Mouse (Mus musculus) stomach, embryonic 15.5 days (tissue): ENCODE data around the gene 1110065P20Rik. TPM values are rescaled to one million over a fixed set of nuclear protein-coding genes. Genes with fewer than 3 reads are reported as not detected.

Source experiments
- ATAC-seq: fragments of 200-750 bp; cut with Nextera tagmentation; 2 replicates; pipeline ENCODE4 v1.8.0; 2017; ENCODE audit warnings: low read depth, moderate number of reproducible peaks, moderate TSS enrichment; ENCODE audit not compliant: insufficient read depth, low FRiP score
- H3K27ac ChIP-seq: fragments of 300-500 bp; sonication (generic); 2 replicates; pipeline ENCODE4 v1.5.1; 2015; ENCODE audit warnings: mild to moderate bottlenecking, inconsistent platforms
- H3K27me3 ChIP-seq: fragments of 300-500 bp; sonication (generic); replicated peaks from 2 replicates; pipeline ENCODE4 v1.6.1; 2015; ENCODE audit warnings: inconsistent platforms
- H3K36me3 ChIP-seq: fragments of 300-500 bp; sonication (generic); 2 replicates; pipeline ENCODE4 v1.6.1; 2015; ENCODE audit warnings: inconsistent platforms
- H3K4me1 ChIP-seq: fragments of 300-500 bp; sonication (generic); 2 replicates; pipeline ENCODE4 v1.6.1; 2015; ENCODE audit warnings: inconsistent platforms
- H3K4me2 ChIP-seq: fragments of 300-500 bp; sonication (generic); 2 replicates; pipeline ENCODE4 v1.6.1; 2015; ENCODE audit warnings: mild to moderate bottlenecking, inconsistent platforms
- H3K4me3 ChIP-seq: fragments of 300-500 bp; sonication (generic); replicated peaks from 2 replicates; pipeline ENCODE4 v1.5.1; 2015; ENCODE audit warnings: inconsistent platforms
- H3K9ac ChIP-seq: fragments of 300-500 bp; sonication (generic); 2 replicates; pipeline ENCODE4 v1.6.1; 2015; ENCODE audit warnings: inconsistent platforms
- H3K9me3 ChIP-seq: fragments of 300-500 bp; sonication (generic); 2 replicates; pipeline ENCODE4 v1.6.1; 2016; ENCODE audit warnings: inconsistent platforms
- WGBS: fragments of 180-500 bp; shearing (Covaris S2); methylation state at CpG from one replicate; pipeline ENCODE4 v1.1.7; 2015; 5-methylcytosine and 5-hydroxymethylcytosine counted together
- polyA plus RNA-seq: library from polyadenylated mRNA; unstranded; fragments of >200 nt; fragmentation: Nextera tagmentation; extraction: Ambion mirVana; gene quantifications from 2 replicates; pipeline ENCODE4 v1.2.1, GENCODE M21; 2015

The 1110065P20Rik gene
- polyA plus RNA-seq, 1 experiment from 2014 or later = 60.5 TPM

DNA sequence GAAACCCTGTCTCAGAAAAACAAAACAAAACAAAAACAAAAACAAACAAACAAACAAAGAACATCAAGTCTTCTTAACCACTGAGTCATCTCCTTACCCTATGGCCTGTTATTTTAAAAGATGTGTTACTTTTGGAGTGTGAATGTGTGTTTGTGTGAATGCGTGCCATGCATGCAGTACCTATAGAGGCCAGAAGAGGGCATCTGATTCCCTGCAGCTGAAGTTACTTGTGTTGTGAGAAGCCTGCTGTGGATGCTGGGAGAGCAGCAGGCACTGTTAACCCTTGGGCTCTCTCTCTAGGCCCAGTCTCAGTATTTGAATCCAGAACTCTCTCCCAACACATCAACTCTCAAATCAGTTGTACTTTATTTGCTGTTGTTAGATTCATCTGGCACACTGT, 21.7 kb upstream of the 1110065P20Rik start:
- Histone ChIP-seq H3K27me3 (no peaks in the 10 kb centered on the region), H3K9ac (no peak overlapping the region), H3K9me3 (no peaks in the 10 kb centered on the region), H3K27ac (no peak overlapping the region), H3K4me1 (no peaks in the 10 kb centered on the region), H3K4me3 (no peak overlapping the region), H3K36me3 (no peaks in the 10 kb centered on the region), H3K4me2 (no peak overlapping the region)
- 90% methylated on average over 1 of the region's 1 CpGs for WGBS
- ATAC-seq = no peak

DNA sequence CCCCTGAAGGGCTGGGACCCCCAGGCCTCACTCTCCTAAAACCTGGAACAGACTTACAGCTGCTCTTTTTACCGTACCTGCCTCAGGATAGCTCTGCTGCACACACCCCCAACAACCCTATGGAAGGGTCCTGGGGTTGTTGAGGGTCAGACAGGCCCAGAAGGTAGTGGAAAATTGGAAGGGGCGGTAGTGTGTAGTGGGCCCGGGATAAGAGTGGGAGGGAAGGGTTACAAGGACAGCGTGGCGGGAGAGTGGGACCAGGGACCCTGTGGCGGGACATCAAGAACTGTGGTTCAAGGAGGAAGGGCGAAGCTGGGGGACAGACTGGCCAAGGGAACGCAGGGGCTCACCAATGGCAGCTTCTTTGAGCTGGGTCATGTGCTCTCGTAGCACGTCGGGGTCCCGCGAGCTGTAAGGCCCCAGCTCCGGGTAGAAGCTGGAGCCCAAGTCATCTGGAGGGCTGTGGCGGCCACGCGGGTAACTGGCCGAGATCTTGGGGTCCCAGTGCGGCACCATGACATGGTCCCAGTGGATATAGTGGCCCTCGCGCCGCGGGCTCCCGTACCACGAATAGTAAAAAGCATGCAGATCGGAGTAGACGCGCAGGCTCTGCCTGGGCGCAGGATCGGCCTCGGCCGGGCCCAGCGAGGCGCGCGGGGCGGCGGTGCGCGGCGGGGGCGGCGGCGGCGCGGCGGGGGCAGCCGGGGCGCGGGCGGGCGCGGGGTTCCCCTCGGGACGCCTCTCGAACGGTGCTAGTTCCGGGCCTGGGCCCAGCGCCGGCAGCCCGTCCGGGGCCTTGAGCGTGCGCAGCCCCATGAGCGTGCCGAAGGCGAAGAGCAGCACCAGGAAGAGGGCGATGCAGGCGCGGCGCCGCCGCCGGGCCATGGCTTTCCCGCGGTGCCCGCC, 10.5 kb upstream of the 1110065P20Rik start, which contains the start of gene Maneal:
Gene Maneal (minus strand): TSS at position 889 of the 906 bp plus-strand sequence.
- H3K36me3 ChIP-seq = no peaks in the 10 kb centered on the region
- H3K4me3 ChIP-seq = peak within 1 kb of the TSS; percentile 49
- H3K9me3 ChIP-seq = no peaks in the 10 kb centered on the region
- H3K4me2 ChIP-seq = peak within 1 kb of the TSS; percentile 84
- no peak within 1 kb of the TSS for H3K9ac ChIP-seq
- H3K27me3 ChIP-seq = peaks cover 32% of the 10 kb centered on the region
- H3K27ac ChIP-seq = no peak within 1 kb of the TSS
- 0 out of 2 replicates have a peak, but pooled peaks have one; percentile 27 for ATAC-seq
- WGBS = 4% methylated on average over 70 of the region's 77 CpGs
- 0 out of 2 replicates have a peak, but pooled peaks cover 5% of the 10 kb centered on the region for H3K4me1 ChIP-seq

DNA sequence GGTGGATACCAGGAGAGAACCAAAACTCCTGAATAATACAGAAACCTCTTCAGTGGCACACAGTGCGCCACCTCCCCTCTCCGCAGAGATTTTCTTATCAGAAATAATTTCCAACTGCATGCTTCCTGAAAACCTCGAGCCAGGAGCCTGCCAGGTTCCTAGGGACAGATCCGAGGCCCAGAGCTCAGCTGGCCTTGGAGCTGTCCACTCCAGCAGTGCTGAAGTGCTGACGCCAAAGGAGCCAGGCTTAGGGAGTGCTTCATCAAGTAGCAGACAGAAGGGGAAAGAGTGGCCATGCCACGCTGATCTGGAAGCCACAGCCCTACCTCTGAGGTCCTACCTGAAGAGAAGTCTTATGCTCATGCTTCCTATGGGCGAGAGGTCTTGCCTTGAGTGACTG, 9.4 kb upstream of the 1110065P20Rik start:
- WGBS = 7% methylated on average over 7 of the region's 7 CpGs
- Histone ChIP-seq H3K36me3 (0 out of 2 replicates have a peak, but pooled peaks cover 6% of the 10 kb centered on the region), H3K4me1 (0 out of 2 replicates have a peak, but pooled peaks cover 5% of the 10 kb centered on the region), H3K9me3 (no peaks in the 10 kb centered on the region), H3K4me2 (no peak overlapping the region), H3K27me3 (peaks cover 32% of the 10 kb centered on the region), H3K9ac (no peak overlapping the region), H3K27ac (no peak overlapping the region), H3K4me3 (no peak overlapping the region)
- ATAC-seq = peak; percentile 56; the same call in 1 of the 2 replicates

DNA sequence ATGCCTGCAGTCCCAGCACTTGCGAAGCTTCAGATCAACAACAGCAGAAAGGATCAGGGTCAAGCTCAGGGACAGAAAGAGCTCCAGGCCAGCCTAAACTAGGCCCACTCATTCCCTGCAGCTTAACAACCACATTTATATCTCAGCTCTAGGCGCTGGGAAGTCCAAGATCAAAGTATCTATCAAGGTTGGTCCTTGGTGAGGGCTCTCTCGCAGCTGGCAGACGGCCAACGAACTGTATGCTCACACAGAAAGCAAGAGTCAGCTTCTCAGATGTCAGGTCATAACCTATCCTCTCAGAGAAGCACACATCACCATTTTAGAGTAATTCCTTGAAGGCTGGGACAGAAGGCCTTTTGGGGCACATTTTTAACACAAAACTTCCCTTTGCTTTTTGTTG, 7.4 kb upstream of the 1110065P20Rik start:
- ATAC-seq = no peak
- H3K4me3 ChIP-seq = no peak overlapping the region
- WGBS = 57% methylated on average over 5 of the region's 5 CpGs
- H3K27me3 ChIP-seq = peaks cover 27% of the 10 kb centered on the region
- no peak overlapping the region for H3K4me2 ChIP-seq
- 0 out of 2 replicates have a peak, but pooled peaks cover 5% of the 10 kb centered on the region for H3K4me1 ChIP-seq
- no peaks in the 10 kb centered on the region for H3K9me3 ChIP-seq
- no peak overlapping the region for H3K27ac ChIP-seq
- H3K36me3 ChIP-seq = peaks cover 23% of the 10 kb centered on the region
- H3K9ac ChIP-seq = no peak overlapping the region

DNA sequence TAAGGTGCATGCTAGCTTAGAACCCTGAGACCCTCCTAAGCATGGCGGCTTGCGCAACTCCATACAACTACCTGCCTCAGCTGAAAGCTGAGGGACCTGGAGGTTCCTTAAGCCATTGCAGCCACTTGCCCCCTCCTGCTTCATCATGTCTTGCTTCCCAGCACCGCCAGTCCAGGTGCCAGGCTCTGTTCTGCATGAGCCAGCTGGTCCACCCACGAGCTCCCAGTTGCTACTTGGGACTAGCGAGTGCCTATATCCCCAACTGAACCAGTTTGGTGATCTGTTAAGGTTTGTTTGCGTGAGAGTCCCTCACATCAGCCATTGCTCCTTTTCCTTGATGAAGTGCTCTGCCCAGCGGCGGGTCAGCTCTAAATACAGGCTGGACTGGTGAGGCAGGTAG, 5.3 kb upstream of the 1110065P20Rik start:
- no peak overlapping the region for H3K9ac ChIP-seq
- H3K9me3 ChIP-seq = no peaks in the 10 kb centered on the region
- no peak overlapping the region for H3K4me2 ChIP-seq
- peaks cover 13% of the 10 kb centered on the region for H3K4me1 ChIP-seq
- peaks cover 8% of the 10 kb centered on the region for H3K27me3 ChIP-seq
- no peak overlapping the region for H3K4me3 ChIP-seq
- H3K27ac ChIP-seq = no peak overlapping the region
- H3K36me3 ChIP-seq = peaks cover 25% of the 10 kb centered on the region
- WGBS = 93% methylated on average over 8 of the region's 8 CpGs
- no peak for ATAC-seq

DNA sequence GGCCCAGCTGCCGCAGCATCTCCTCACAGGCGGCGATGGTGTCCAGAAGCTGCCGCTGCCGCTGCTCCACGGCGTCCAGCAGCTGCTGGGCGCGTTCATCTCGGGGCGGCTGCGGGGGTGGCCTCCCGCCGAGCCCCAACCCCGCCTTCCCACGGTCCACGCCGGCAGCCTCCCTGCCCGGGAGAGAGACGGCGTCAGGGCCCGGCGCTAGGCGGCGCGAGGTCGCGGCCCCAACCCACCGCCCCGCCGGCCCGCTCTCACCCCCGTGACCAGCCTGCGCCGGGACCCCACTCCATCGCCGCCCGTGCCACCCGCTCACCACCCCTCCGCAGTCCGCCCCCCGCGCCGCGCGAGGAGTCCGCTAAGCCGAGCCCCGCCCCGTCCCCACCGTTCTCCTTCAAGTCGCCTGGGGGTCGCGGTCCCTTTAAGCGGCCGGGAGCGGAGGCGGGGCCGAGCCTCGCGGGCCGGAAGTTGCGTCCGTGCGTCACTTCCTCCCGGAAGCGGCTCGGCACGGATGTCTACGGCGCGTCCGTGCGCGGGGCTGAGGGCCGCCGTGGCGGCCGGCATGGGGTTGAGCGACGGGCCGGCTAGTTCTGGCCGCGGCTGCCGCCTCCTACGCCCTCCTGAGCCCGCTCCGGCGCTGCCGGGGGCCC, 609 bp downstream of the 1110065P20Rik start, which contains the start of gene Yrdc:
Gene Yrdc (plus strand): TSS at position 419 of the 653 bp plus-strand sequence.
- no peaks in the 10 kb centered on the region for H3K9me3 ChIP-seq
- H3K27ac ChIP-seq = peak within 1 kb of the TSS; percentile 94
- H3K27me3 ChIP-seq = no peaks in the 10 kb centered on the region
- H3K36me3 ChIP-seq = peaks cover 18% of the 10 kb centered on the region
- under 1% methylated on average over 85 of the region's 90 CpGs for WGBS
- ATAC-seq = peak; percentile 94
- peak within 1 kb of the TSS; percentile 81 for H3K4me2 ChIP-seq
- H3K9ac ChIP-seq = peak within 1 kb of the TSS; percentile 76
- peaks cover 22% of the 10 kb centered on the region for H3K4me1 ChIP-seq
- H3K4me3 ChIP-seq = peak within 1 kb of the TSS; percentile 98

DNA sequence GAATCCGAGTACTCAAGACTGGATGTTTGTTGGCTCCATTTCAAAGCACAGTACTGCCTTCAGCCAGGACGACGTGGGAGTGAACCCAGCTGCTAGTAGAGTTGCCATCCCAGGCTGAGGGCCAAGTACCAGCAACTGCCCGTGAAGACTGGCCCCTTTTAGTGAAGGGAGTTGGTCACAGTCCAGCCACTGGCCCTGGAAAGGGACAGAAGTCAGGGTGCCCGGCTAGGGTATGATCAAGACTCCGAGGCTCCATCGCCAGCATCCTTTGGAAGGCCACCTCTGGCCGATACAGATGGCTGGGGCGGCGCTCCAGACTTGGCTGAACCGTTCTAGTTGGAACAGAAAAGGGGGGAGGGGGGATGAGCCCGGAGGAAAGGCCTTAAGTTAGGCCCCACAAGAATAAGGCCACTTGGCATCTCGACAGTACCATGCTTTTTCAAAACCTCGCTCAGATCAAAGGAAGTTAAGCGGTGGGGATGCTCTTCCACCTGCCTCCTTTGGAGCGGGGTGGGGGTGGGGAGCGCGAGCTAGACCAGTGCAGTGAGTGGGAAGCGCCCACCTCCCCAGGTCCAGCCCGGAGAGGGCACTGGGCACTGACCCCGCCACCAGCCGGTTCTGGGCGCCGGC, 1.2 kb downstream of the 1110065P20Rik start:
- peaks cover 22% of the 10 kb centered on the region for H3K4me1 ChIP-seq
- H3K9me3 ChIP-seq = no peaks in the 10 kb centered on the region
- ATAC-seq = no peak; the same call in 1 of the 2 replicates
- H3K27ac ChIP-seq = peak overlapping the region; percentile 94
- H3K9ac ChIP-seq = peak overlapping the region; percentile 76
- 2% methylated on average over 24 of the region's 24 CpGs for WGBS
- H3K4me2 ChIP-seq = peak overlapping the region; percentile 71
- peaks cover 15% of the 10 kb centered on the region for H3K36me3 ChIP-seq
- peak overlapping the region; percentile 98 for H3K4me3 ChIP-seq
- no peaks in the 10 kb centered on the region for H3K27me3 ChIP-seq

DNA sequence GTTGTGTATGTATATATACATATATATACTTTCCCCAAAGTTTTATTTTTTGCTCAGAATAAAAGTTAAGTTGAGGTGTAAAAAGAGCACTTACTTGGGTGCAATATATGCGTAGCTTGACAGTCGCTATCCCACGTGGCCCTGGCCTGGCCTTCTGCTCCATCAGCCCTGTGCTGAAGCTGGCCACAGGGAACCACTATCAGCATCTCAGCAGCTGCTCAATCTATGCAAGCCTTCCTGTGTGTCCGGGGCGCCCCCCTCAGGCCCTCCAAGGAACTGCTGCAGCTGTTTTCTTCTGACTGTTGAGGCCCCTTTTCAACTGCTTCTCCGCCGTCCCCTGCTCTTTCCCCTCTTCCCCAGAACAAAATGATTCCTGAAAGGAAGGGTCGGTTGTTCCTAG, 3.4 kb downstream of the 1110065P20Rik start:
- H3K4me2 ChIP-seq = no peak overlapping the region
- H3K9ac ChIP-seq = no peak overlapping the region
- H3K27me3 ChIP-seq = no peaks in the 10 kb centered on the region
- H3K36me3 ChIP-seq = 0 out of 2 replicates have a peak, but pooled peaks cover 2% of the 10 kb centered on the region
- WGBS = 10% methylated on average over 8 of the region's 8 CpGs
- H3K4me3 ChIP-seq = no peak overlapping the region
- H3K4me1 ChIP-seq = peaks cover 21% of the 10 kb centered on the region
- no peak overlapping the region for H3K27ac ChIP-seq
- H3K9me3 ChIP-seq = no peaks in the 10 kb centered on the region
- no peak for ATAC-seq

DNA sequence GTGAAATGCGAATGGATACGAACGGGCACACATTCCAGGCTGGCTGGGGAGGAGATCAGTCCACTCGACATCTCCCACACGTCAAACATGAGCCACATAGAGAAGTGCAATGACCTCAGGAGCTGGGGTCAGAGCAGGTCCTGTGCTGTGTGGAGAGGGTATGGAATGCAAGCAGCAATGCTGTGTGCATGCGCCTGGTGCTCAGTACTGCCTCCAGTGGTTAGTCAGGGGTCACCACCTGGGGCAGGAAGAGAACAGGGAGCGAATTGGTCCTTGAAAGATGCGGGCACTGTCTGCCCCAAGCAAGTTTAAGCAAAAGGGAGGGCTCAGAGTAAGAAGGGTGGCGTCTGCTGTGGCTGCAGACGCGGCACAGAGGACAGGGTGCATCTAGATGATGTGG, 7.5 kb downstream of the 1110065P20Rik start:
- H3K27me3 ChIP-seq = no peaks in the 10 kb centered on the region
- no peak overlapping the region for H3K4me3 ChIP-seq
- no peak overlapping the region for H3K27ac ChIP-seq
- H3K9ac ChIP-seq = no peak overlapping the region
- H3K9me3 ChIP-seq = no peaks in the 10 kb centered on the region
- H3K4me1 ChIP-seq = no peaks in the 10 kb centered on the region
- peaks cover 14% of the 10 kb centered on the region for H3K36me3 ChIP-seq
- no peak for ATAC-seq
- H3K4me2 ChIP-seq = no peak overlapping the region
- WGBS = 56% methylated on average over 11 of the region's 11 CpGs

DNA sequence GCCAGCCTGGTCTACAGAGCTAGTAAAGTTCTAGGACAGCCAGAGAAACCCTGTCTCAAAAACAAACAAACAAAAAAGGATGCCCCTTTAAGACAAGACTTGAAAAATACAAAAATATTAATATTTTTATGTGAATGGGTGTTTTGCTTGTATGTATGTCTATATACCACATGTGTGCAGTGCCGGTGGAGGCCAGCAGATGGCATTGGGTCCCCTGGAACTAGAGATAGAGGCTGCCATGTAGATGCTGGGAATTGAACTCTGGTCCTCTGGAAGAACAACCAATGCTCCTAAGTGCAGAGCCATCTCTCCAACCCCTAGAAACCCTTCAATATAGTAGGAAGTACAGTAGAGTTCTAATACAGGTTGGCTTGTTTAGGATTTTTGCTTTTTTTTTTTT, 10.0 kb downstream of the 1110065P20Rik start:
- ATAC-seq = no peak
- peaks cover 19% of the 10 kb centered on the region for H3K36me3 ChIP-seq
- H3K27ac ChIP-seq = no peak overlapping the region
- WGBS = 100% methylated on average over 1 of the region's 1 CpGs
- no peak overlapping the region for H3K9ac ChIP-seq
- H3K27me3 ChIP-seq = no peaks in the 10 kb centered on the region
- no peaks in the 10 kb centered on the region for H3K4me1 ChIP-seq
- H3K4me3 ChIP-seq = no peak overlapping the region
- no peak overlapping the region for H3K4me2 ChIP-seq
- H3K9me3 ChIP-seq = no peaks in the 10 kb centered on the region

DNA sequence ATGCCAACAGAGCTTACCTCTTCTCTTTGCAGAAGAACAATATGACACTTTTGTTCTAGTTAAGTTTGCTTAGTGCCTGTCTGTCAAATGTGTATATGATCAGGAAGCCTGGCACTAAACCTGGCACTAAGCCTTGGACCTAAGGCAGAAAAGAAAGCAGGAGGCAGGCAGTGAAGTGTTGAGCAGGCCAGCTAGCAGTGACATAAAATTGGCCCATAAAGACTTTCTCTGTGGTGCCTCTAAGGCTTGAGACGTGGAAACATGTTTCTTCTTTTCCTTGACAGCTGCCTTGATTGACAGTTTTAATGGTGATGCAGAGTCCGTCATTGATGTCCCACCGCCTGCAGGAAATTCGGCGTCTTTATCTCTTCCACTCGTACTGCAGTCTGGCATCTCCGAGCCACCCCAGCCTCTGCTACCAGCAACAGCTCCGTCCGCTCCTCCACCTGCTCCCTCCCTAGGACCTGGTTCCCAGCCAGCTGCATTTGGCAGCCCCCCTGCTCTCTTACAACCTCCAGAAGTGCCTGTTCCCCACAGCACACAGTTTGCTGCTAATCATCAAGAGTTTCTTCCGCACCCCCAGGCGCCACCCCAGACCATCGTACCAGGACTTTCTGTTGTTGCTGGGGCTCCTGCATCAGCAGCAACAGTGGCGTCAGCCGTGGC, 12.8 kb downstream of the 1110065P20Rik start:
- H3K27ac ChIP-seq = no peak overlapping the region
- no peak for ATAC-seq
- no peak overlapping the region for H3K4me3 ChIP-seq
- no peaks in the 10 kb centered on the region for H3K4me1 ChIP-seq
- no peak overlapping the region for H3K4me2 ChIP-seq
- H3K9ac ChIP-seq = no peak overlapping the region
- H3K36me3 ChIP-seq = peaks cover 23% of the 10 kb centered on the region
- no peaks in the 10 kb centered on the region for H3K27me3 ChIP-seq
- no peaks in the 10 kb centered on the region for H3K9me3 ChIP-seq
- WGBS = 88% methylated on average over 14 of the region's 14 CpGs
